Mouse (Mus musculus): ENCODE data around the gene Gm7682. TPM values are rescaled to one million over a fixed set of nuclear protein-coding genes. Genes with fewer than 3 reads are reported as not detected.
"Not testable (repeated sequence)": the region's sequence is repeated elsewhere in the genome, so short reads cannot be mapped to it uniquely, and the experiment has no call there.

Gene Gm7682
- polyA plus RNA-seq (2015; fragmentation: Nextera tagmentation; extraction: Ambion mirVana) = not detected in 2 replicates

GRCm38 (mm10) chr5:94445484-94445883 lies at the start of gene Gm7682:
Gm7682 (plus strand) TSS chr5:94445784.
- not testable (repeated sequence) for H3K4me2 ChIP-seq (ENCODE audit: low read depth, low read length); H3K9ac ChIP-seq (ENCODE audit: low read length); H3K36me3 ChIP-seq (ENCODE audit: control insufficient read depth, insufficient read depth, low read length); ATAC-seq (ENCODE audit: low read depth); H3K9me3 ChIP-seq (ENCODE audit: control insufficient read depth, low read length); H3K27me3 ChIP-seq (ENCODE audit: control insufficient read depth, insufficient read depth, low read depth, low read length); H3K4me3 ChIP-seq (ENCODE audit: low read length); H3K27ac ChIP-seq (ENCODE audit: low read length); H3K4me1 ChIP-seq (replicated peaks; ENCODE audit: control insufficient read depth, insufficient read depth, low read length)
- WGBS = no CpG with 5 or more reads among the region's 3 CpGs

Other genes with a start within 250 kb of the Gm7682 start
- not detected in 2 replicates for gene Gm3106, start 227.8 kb upstream of the Gm7682 start, polyA plus RNA-seq (2015; fragmentation: Nextera tagmentation; extraction: Ambion mirVana)
- not detected in 2 replicates for gene A430089I19Rik, start 139.0 kb upstream of the Gm7682 start, polyA plus RNA-seq (2015; fragmentation: Nextera tagmentation; extraction: Ambion mirVana)
- not detected in 2 replicates for gene Gm6502, start 131.3 kb upstream of the Gm7682 start, polyA plus RNA-seq (2015; fragmentation: Nextera tagmentation; extraction: Ambion mirVana)
- not detected in 2 replicates for gene AA792892, start 106.0 kb upstream of the Gm7682 start, polyA plus RNA-seq (2015; fragmentation: Nextera tagmentation; extraction: Ambion mirVana)
- gene Gm3139, start 80.5 kb downstream of the Gm7682 start, polyA plus RNA-seq (2015; fragmentation: Nextera tagmentation; extraction: Ambion mirVana) = not detected in 2 replicates
- gene Gm3147, start 170.6 kb downstream of the Gm7682 start, polyA plus RNA-seq (2015; fragmentation: Nextera tagmentation; extraction: Ambion mirVana) = not detected in 2 replicates
- not detected in 2 replicates for gene Gm6509, start 178.2 kb downstream of the Gm7682 start, polyA plus RNA-seq (2015; fragmentation: Nextera tagmentation; extraction: Ambion mirVana)
- not detected in 2 replicates for gene Gm6205, start 202.6 kb downstream of the Gm7682 start, polyA plus RNA-seq (2015; fragmentation: Nextera tagmentation; extraction: Ambion mirVana)

All from lung, embryonic 16.5 days (tissue).